Mouse (Mus musculus) spleen, adult 2 months (tissue): ENCODE results near the gene Gab1.

ENCODE experiments used
- CTCF ChIP-seq: fragments of 200-500 bp; IDR thresholded peaks from 2 replicates; pipeline ENCODE4 v1.5.1; 2011; ENCODE audit warnings: mild to moderate bottlenecking, inconsistent platforms; ENCODE audit not compliant: insufficient read depth, insufficient read length, insufficient replicate concordance; ENCODE audit errors: extremely low read depth
- POLR2A ChIP-seq: fragments of 200-500 bp; IDR thresholded peaks from 2 replicates; pipeline ENCODE4 v1.6.1; 2011; ENCODE audit warnings: low read depth, low read length, inconsistent platforms

GRCm38 (mm10) chr8:80902354-80902753, 22.0 kb upstream of the Gab1 start:
- TF ChIP-seq CTCF (no peak), POLR2A (no peak)
